Mouse (Mus musculus) heart, embryonic 14.5 days (tissue): ENCODE results near the gene Ly86. TPM values are rescaled to one million over a fixed set of nuclear protein-coding genes. Genes with fewer than 3 reads are reported as not detected.

Source experiments
- ATAC-seq: fragments of 200-750 bp; cut with Nextera tagmentation; 2 replicates; pipeline ENCODE4 v1.8.0; 2017; ENCODE audit warnings: low read depth, moderate TSS enrichment; ENCODE audit not compliant: insufficient number of reproducible peaks, insufficient read depth, low FRiP score
- H3K27ac ChIP-seq, 2 experiments: fragments of 200-500 bp in 1 of 2; fragments of 300-500 bp in 1 of 2; sonication (generic) in 1 of 2; replicated peaks in 1 of 2; 2 replicates each; pipeline ENCODE4 v1.5.1; 2012 to 2014; ENCODE audit warnings: low read depth in 2 of 2, low read length in 2 of 2, control low read depth in 1 of 2, mild to moderate bottlenecking in 1 of 2, mixed read lengths in 1 of 2; ENCODE audit not compliant: control insufficient read depth in 1 of 2, insufficient read depth in 1 of 2
- H3K27me3 ChIP-seq: fragments of 300-500 bp; sonication (generic); 2 replicates; pipeline ENCODE4 v1.6.1; 2014; ENCODE audit warnings: mild to moderate bottlenecking, low read length, control low read depth; ENCODE audit not compliant: control insufficient read depth, insufficient read depth
- H3K36me3 ChIP-seq: fragments of 300-500 bp; sonication (generic); 2 replicates; pipeline ENCODE4 v1.6.1; 2014; ENCODE audit warnings: mild to moderate bottlenecking, control low read depth, low read length, mixed read lengths; ENCODE audit not compliant: control insufficient read depth, insufficient read depth
- H3K4me1 ChIP-seq, 2 experiments: fragments of 200-500 bp in 1 of 2; fragments of 300-500 bp in 1 of 2; sonication (generic) in 1 of 2; 2 replicates each; pipeline ENCODE4 v1.6.1; 2012 to 2014; ENCODE audit warnings: low read length in 2 of 2, control low read depth in 1 of 2, mixed read lengths in 1 of 2; ENCODE audit not compliant: control insufficient read depth in 2 of 2, insufficient read depth in 2 of 2
- H3K4me2 ChIP-seq: fragments of 300-500 bp; sonication (generic); 2 replicates; pipeline ENCODE4 v1.6.1; 2014; ENCODE audit warnings: mild to moderate bottlenecking, low read length
- H3K4me3 ChIP-seq, 2 experiments: fragments of 200-500 bp in 1 of 2; fragments of 300-500 bp in 1 of 2; sonication (generic) in 1 of 2; 2 replicates each; pipeline ENCODE4 v1.5.1; 2012 to 2014; ENCODE audit warnings: low read length in 2 of 2, mild to moderate bottlenecking in 2 of 2, control low read depth in 1 of 2, low read depth in 1 of 2, moderate library complexity in 1 of 2; ENCODE audit not compliant: control insufficient read depth in 1 of 2, insufficient read depth in 1 of 2
- H3K9ac ChIP-seq: fragments of 300-500 bp; sonication (generic); 2 replicates; pipeline ENCODE4 v1.6.1; 2014; ENCODE audit warnings: mild to moderate bottlenecking, low read length
- H3K9me3 ChIP-seq: fragments of 300-500 bp; sonication (generic); 2 replicates; pipeline ENCODE4 v1.6.1; 2016; ENCODE audit warnings: low read length, control low read depth; ENCODE audit not compliant: control insufficient read depth
- WGBS: fragments of 180-500 bp; shearing (Covaris S2); extraction: QIAGEN DNeasy Blood & Tissue Kit; methylation state at CpG from one replicate; pipeline ENCODE4 v1.1.7; 2014; 5-methylcytosine and 5-hydroxymethylcytosine counted together
- polyA plus RNA-seq: library from polyadenylated mRNA; unstranded; fragments of >200 nt; fragmentation: Nextera tagmentation; extraction: Ambion mirVana; gene quantifications from 2 replicates; pipeline ENCODE4 v1.2.1, GENCODE M21; 2014

The Ly86 gene
- polyA plus RNA-seq, 1 experiment from 2014 or later: 9.4 TPM

DNA sequence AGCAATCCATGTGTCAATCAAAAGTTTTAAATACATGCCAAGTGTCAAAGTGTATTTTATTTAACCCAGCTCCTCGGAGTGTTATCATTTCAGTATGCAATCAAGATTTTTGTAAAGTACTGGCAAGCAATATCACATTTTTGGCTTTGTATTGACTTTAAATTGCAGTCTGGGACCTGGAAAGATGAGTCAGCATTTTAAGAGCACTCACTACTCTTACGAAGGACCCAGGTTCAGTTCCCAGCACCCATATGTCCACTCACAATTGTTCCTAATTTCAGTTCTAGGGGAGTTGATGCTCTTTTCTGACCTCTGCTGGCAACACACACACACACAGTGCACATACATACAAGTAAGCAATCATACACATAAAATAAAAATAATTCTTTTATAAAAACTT is 86.7 kb downstream of the Ly86 start:
- 95% methylated on average over 2 of the region's 2 CpGs for WGBS
- no peak for ATAC-seq
- Histone ChIP-seq H3K27ac (no peak overlapping the region), H3K9me3 (no peaks in the 10 kb centered on the region), H3K9ac (no peak overlapping the region), H3K4me3 (no peak overlapping the region), H3K27me3 (peaks cover 8% of the 10 kb centered on the region; the same call in 1 of the 2 replicates), H3K4me2 (no peak overlapping the region), H3K36me3 (no peaks in the 10 kb centered on the region), H3K4me1 (peaks cover 6 to 7% of the 10 kb centered on the region in 2 experiments; a peak in 3 of 4 replicates)

DNA sequence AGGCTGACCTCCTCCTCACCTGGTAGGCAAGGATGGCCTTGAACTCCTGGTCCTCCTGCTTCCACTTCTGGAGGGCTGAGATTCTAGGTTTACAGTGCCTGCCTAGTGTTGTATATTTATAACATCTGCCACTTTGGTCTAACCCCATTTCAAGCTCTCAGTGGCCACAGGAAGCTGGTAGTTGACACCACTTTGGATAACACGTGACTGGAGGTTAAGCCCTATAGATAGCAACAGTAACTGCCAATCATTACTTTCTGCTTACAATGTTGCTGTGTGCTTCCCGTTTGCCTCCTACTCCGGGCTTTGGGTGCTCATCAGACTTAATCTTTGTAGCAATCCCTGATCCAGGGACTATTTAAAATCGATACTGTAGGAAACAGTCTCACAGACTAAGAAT is 87.6 kb downstream of the Ly86 start:
- Histone ChIP-seq H3K27me3 (peaks cover 15% of the 10 kb centered on the region), H3K9ac (no peak overlapping the region), H3K4me1 (peaks cover 7 to 8% of the 10 kb centered on the region in 2 experiments; a peak in 3 of 4 replicates), H3K4me3 (no peak overlapping the region), H3K36me3 (no peaks in the 10 kb centered on the region), H3K4me2 (no peak overlapping the region), H3K27ac (no peak overlapping the region), H3K9me3 (no peaks in the 10 kb centered on the region)
- 15% methylated on average over 4 of the region's 4 CpGs for whole genome bisulfite sequencing
- no peak for ATAC-seq

DNA sequence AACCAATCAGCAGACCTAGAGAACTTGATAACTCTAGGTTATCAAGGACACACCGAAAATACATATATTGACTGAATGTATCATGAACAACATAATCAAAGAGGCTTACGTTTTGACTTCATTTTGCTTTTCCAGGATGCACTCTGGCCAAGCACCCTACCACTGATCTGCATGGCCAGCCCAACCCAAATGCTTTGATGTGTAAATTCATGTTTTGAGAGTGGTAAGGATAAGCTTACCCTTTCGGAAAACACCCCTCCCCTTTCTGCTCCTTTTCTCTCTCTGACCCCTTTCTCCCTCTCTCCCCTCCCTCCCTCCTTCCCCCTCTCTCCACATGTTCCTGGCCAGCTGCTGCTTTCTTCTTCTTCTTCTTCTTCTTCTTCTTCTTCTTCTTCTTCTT is 88.1 kb downstream of the Ly86 start:
- Histone ChIP-seq H3K36me3 (no peaks in the 10 kb centered on the region), H3K4me1 (peaks cover 7 to 8% of the 10 kb centered on the region in 2 experiments; a peak in 3 of 4 replicates), H3K9ac (no peak overlapping the region), H3K27ac (no peak overlapping the region), H3K9me3 (no peaks in the 10 kb centered on the region), H3K4me2 (no peak overlapping the region), H3K4me3 (no peak overlapping the region), H3K27me3 (peaks cover 15% of the 10 kb centered on the region)
- ATAC-seq: no peak
- WGBS: 32% methylated on average over 3 of the region's 3 CpGs

DNA sequence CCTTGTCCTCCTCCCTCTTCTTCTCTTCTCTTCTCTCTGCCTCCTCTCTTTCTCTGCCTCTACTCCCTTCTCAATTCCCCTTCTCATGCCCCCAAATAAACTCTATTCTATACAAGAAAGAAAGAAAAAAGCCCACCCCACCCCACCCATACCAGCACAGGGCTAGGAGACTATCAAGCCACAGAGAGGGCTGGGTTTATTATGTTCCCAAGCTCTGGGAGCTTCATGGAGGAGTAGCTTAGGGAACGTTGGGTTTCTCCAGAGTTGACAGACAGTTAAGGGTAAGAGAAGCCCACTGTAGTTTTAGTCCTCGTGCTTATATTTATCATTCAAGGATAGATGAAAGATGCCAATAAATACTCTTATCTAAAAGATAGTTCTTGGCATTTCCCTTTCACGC is 88.7 kb downstream of the Ly86 start:
- H3K4me3 ChIP-seq: no peak overlapping the region
- peak overlapping the region; percentile 78 for H3K4me2 ChIP-seq
- peaks cover 7 to 8% of the 10 kb centered on the region in 2 experiments; a peak in 3 of 4 replicates for H3K4me1 ChIP-seq
- H3K27me3 ChIP-seq: peaks cover 15% of the 10 kb centered on the region
- H3K27ac ChIP-seq: no peak overlapping the region
- no peak overlapping the region for H3K9ac ChIP-seq
- ATAC-seq: no peak
- WGBS: 0% methylated on average over 3 of the region's 3 CpGs
- no peaks in the 10 kb centered on the region for H3K9me3 ChIP-seq
- no peaks in the 10 kb centered on the region for H3K36me3 ChIP-seq

DNA sequence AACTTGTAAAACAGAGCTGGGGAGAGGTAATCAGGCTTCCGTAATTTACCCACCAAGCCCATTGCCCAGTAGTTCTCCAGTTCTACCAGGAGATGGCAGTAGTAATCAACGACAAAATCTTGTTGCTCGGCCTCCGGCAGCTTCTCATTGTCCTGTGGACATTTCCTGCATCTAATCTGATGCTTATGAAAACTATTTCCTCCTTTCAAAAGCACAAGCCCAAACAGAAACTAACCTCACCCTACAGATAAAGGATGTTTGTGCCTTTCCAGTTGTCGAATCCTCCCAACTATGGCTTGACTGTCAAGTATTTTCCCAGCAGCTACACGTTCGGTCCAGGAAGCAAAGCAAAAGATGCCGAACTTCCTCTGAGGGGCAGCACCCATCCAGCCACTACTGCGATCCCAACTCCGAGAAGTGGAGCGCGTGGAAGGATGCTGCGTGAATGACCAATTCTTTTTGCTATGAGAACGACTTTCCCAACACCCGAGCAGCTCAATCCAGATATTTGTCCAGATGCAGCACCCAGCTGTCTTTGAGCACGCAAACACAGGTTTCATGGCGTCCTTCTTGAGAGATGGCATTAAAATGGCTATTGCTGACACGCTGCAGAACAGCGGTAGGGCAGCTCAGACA is 89.2 kb downstream of the Ly86 start:
- H3K9ac ChIP-seq: peak overlapping the region; percentile 67
- no peaks in the 10 kb centered on the region for H3K9me3 ChIP-seq
- H3K4me1 ChIP-seq: peaks cover 7 to 8% of the 10 kb centered on the region in 2 experiments; a peak in 3 of 4 replicates
- no peak for ATAC-seq
- peak overlapping the region; percentile 7 to 63; a peak in 3 of 4 replicates for H3K27ac ChIP-seq
- H3K36me3 ChIP-seq: no peaks in the 10 kb centered on the region
- H3K27me3 ChIP-seq: peaks cover 15% of the 10 kb centered on the region
- peak overlapping the region; percentile 78 for H3K4me2 ChIP-seq
- peak overlapping the region; percentile 36 to 63 for H3K4me3 ChIP-seq
- WGBS: 1% methylated on average over 19 of the region's 19 CpGs

DNA sequence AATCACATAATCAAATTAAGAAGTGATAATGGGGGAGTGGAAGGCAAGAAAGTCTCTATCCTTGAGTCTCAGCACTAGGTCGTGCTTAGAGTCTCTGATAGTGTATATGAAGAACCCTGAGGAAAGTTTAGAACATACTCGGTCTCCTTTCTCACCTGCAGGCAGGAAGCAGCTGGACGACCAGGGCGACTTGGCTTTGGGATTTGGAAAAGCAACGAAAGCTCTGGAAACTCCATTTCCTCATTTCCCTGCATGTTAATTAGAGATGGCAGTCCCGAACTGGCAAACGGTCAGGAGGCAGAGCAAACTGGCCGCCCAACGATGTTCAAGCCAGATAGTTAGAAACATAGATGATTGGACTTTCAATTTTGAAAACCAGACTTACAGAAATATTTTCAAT is 89.8 kb downstream of the Ly86 start:
- Histone ChIP-seq H3K36me3 (no peaks in the 10 kb centered on the region), H3K4me1 (peaks cover 7 to 8% of the 10 kb centered on the region in 2 experiments; a peak in 3 of 4 replicates), H3K4me3 (peak overlapping the region; percentile 36 to 63), H3K9me3 (no peaks in the 10 kb centered on the region), H3K4me2 (peak overlapping the region; percentile 78), H3K27me3 (peaks cover 15% of the 10 kb centered on the region), H3K9ac (peak overlapping the region; percentile 67; the same call in 1 of the 2 replicates), H3K27ac (peak overlapping the region in 1 of 2 experiments; percentile 63; a peak in 3 of 4 replicates)
- no peak for ATAC-seq
- WGBS: 20% methylated on average over 9 of the region's 9 CpGs

DNA sequence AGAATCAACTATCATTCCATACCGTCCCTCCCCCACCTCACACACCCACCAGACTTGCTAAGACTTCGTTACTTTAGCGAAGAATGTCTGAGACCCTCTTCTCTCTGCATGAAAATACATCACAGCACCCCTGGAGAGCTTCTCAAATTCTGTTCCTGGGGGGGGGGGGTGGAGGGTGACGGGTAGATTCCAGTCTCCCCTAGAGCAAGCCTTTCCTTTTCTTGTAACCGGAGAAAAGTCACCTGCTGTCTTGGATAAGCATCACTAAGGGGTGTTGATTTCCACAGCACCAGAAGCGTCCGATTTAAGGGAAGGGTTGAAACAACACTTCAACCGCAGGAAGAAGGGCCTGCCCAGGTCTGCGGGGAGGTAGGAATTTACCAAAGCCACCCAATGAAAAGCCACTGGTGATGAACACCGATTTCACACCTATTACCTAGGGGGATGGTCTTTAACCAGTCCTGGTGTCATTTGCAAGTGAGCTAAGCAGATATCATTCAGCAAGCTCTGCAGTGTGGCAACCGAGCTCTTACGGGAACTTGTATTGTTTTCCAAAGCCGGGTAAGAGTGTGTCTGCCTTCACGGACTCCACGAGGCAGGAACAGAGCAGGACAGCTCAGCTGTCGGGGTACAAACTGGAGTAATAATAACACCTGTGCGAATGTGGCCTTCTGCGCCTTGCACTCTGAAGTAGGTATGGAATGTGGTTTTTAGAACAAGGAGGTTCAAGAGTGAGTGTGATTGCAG is 91.4 kb downstream of the Ly86 start:
- Histone ChIP-seq H3K27ac (no peak overlapping the region), H3K36me3 (no peaks in the 10 kb centered on the region), H3K4me2 (no peak overlapping the region), H3K9ac (no peak overlapping the region), H3K4me3 (no peak overlapping the region), H3K4me1 (peaks cover 16 to 17% of the 10 kb centered on the region in 2 experiments), H3K9me3 (no peaks in the 10 kb centered on the region), H3K27me3 (peaks cover 15% of the 10 kb centered on the region)
- 22% methylated on average over 18 of the region's 18 CpGs for WGBS
- ATAC-seq: no peak
